Mouse (Mus musculus): ENCODE results near the gene Sema5b. TPM values are rescaled to one million over a fixed set of nuclear protein-coding genes. Genes with fewer than 3 reads are reported as not detected.

The Sema5b gene
- polyA plus RNA-seq, 1 experiment from 2014 or later = 26.2 TPM

- Histone ChIP-seq H3K4me3 (no peak overlapping the region), H3K27me3 (no peaks in the 10 kb centered on the region), H3K4me2 (no peak overlapping the region), H3K9ac (no peak overlapping the region), H3K36me3 (0 out of 2 replicates have a peak, but pooled peaks cover 7% of the 10 kb centered on the region), H3K27ac (peak overlapping the region; percentile 76), H3K4me1 (replicated peaks) (peaks cover 35% of the 10 kb centered on the region), H3K9me3 (no peaks in the 10 kb centered on the region)
- ATAC-seq (ENCODE audit: low FRiP score) = peak; percentile 30; the same call in 1 of the 2 replicates
- 58% methylated on average over 16 of the region's 16 CpGs for WGBS
Observed at GRCm38 (mm10) chr16:35625286-35626020, 84.5 kb downstream of the Sema5b start.

GRCm38 (mm10) chr16:35627992-35628607, 87.2 kb downstream of the Sema5b start:
- no peak overlapping the region for H3K27ac ChIP-seq
- no peaks in the 10 kb centered on the region for H3K27me3 ChIP-seq
- no peak overlapping the region for H3K9ac ChIP-seq
- H3K4me2 ChIP-seq = no peak overlapping the region
- peaks cover 46% of the 10 kb centered on the region for H3K4me1 ChIP-seq (replicated peaks)
- 0 out of 2 replicates have a peak, but pooled peaks cover 7% of the 10 kb centered on the region for H3K36me3 ChIP-seq
- no peaks in the 10 kb centered on the region for H3K9me3 ChIP-seq
- H3K4me3 ChIP-seq = no peak overlapping the region
- WGBS = 38% methylated on average over 10 of the region's 10 CpGs
- peak; percentile 41; the same call in 1 of the 2 replicates for ATAC-seq (ENCODE audit: low FRiP score)

DNA sequence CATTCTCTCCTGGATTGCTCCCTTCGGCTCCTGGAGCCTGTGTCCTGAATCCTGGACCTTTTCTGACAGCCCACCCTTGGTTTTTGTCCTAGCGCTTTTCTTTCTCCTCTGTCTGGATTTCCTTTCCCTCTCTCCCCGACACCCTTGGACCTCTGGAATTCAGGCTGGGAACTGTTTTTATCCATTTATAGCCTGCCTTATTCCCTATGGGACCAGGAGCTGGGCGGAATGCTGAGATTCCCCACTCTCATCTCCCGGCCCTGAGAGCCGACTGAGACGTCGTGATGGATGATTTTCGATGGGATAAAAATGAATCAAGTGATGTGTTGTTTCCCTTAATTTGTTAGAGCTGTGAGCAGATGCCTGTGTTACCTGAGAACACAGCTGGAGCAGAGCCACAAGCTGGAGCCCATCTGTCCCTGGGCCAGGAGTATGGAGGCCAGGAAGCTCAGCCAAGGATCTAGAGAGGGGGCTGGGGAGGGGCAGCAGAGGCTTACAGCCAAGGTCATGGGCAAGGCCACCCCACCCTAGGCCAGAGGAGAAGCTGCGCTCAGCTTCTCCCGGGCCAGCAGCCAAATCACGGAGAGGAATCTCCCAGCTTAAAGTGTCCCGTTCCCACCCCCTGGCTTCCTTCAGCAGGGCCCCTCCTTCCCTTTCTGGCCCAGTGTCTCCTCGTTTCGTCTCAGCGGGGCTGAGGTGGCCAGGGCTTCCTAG, 89.7 kb downstream of the Sema5b start:
- no peak overlapping the region; the same call in 1 of the 2 replicates for H3K9ac ChIP-seq
- H3K9me3 ChIP-seq = no peaks in the 10 kb centered on the region
- H3K4me2 ChIP-seq = no peak overlapping the region
- H3K4me3 ChIP-seq = no peak overlapping the region
- ATAC-seq (ENCODE audit: low FRiP score) = no peak
- peak overlapping the region; percentile 58 for H3K27ac ChIP-seq
- H3K4me1 ChIP-seq (replicated peaks) = peaks cover 25% of the 10 kb centered on the region
- 0 out of 2 replicates have a peak, but pooled peaks cover 7% of the 10 kb centered on the region for H3K36me3 ChIP-seq
- no peaks in the 10 kb centered on the region for H3K27me3 ChIP-seq
- WGBS = 62% methylated on average over 16 of the region's 16 CpGs

DNA sequence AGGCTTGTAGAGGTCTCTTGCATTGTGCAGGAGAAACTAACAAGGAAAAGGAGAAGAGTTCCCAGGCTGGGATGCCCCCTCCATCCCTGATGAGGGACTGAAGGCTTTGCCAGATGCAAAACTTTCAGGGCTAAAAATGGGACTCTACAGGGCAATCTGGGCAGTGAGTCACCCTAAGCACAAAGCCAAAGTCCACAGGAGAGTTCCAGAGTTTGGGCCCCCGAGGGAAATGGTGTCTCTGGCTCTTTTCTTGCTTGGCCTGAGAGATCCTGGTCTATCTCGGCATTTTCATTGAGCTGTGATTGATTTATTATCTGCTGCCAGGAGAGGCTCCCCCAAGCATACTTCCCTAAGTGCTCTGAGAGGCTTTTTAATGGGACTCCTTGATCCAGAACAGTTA, 92.1 kb downstream of the Sema5b start:
- Histone ChIP-seq H3K4me2 (no peak overlapping the region), H3K4me3 (no peak overlapping the region), H3K4me1 (replicated peaks) (peaks cover 16% of the 10 kb centered on the region), H3K36me3 (peaks cover 9% of the 10 kb centered on the region; the same call in 1 of the 2 replicates), H3K27me3 (no peaks in the 10 kb centered on the region), H3K9ac (no peak overlapping the region), H3K9me3 (no peaks in the 10 kb centered on the region), H3K27ac (no peak overlapping the region)
- WGBS = 49% methylated on average over 2 of the region's 2 CpGs
- ATAC-seq (ENCODE audit: low FRiP score) = no peak

GRCm38 (mm10) chr16:35634971-35635370, 94.0 kb downstream of the Sema5b start:
- WGBS = 46% methylated on average over 4 of the region's 4 CpGs

GRCm38 (mm10) chr16:35639505-35639904, 98.6 kb downstream of the Sema5b start:
- no peak for ATAC-seq (ENCODE audit: low FRiP score)
- Histone ChIP-seq H3K27me3 (no peaks in the 10 kb centered on the region), H3K36me3 (peaks cover 6% of the 10 kb centered on the region; the same call in 1 of the 2 replicates), H3K4me3 (no peak overlapping the region), H3K4me1 (replicated peaks) (no peaks in the 10 kb centered on the region), H3K9ac (no peak overlapping the region), H3K4me2 (no peak overlapping the region), H3K9me3 (no peaks in the 10 kb centered on the region), H3K27ac (no peak overlapping the region)
- 85% methylated on average over 3 of the region's 3 CpGs for WGBS

More at GRCm38 (mm10) chr16:35634971-35635370, 94.0 kb downstream of the Sema5b start:
- Histone ChIP-seq H3K27ac (no peak overlapping the region), H3K4me1 (replicated peaks) (peaks cover 16% of the 10 kb centered on the region), H3K27me3 (no peaks in the 10 kb centered on the region), H3K4me2 (no peak overlapping the region), H3K9me3 (no peaks in the 10 kb centered on the region), H3K9ac (no peak overlapping the region), H3K36me3 (peaks cover 6% of the 10 kb centered on the region; the same call in 1 of the 2 replicates), H3K4me3 (no peak overlapping the region)
- no peak for ATAC-seq (ENCODE audit: low FRiP score)

DNA sequence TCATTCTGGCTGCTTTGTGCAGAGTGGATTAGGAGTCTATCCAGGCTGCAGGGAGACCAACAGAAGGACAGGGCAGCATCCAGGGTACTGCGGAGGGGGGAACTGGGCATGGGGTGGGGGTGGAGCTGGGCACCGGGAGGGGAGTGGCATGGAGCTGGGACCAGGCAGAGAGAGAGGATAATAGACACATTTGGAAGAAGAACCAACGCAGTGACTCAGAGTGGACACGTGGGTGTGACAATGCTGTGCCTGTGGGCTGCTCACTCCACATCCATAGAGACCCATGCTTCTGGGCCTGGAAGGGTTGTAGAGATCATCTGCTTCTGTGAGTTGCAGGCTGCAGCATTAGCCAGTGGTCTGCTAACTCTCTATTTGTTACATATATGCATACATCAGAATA, 107.9 kb downstream of the Sema5b start:
- H3K36me3 ChIP-seq = peaks cover 23% of the 10 kb centered on the region
- no peaks in the 10 kb centered on the region for H3K27me3 ChIP-seq
- ATAC-seq (ENCODE audit: low FRiP score) = no peak
- H3K4me2 ChIP-seq = no peak overlapping the region
- H3K9ac ChIP-seq = no peak overlapping the region
- WGBS = 77% methylated on average over 4 of the region's 4 CpGs
- H3K4me1 ChIP-seq (replicated peaks) = 0 out of 2 replicates have a peak, but pooled peaks cover 4% of the 10 kb centered on the region
- no peak overlapping the region for H3K27ac ChIP-seq
- no peaks in the 10 kb centered on the region for H3K9me3 ChIP-seq
- no peak overlapping the region for H3K4me3 ChIP-seq

DNA sequence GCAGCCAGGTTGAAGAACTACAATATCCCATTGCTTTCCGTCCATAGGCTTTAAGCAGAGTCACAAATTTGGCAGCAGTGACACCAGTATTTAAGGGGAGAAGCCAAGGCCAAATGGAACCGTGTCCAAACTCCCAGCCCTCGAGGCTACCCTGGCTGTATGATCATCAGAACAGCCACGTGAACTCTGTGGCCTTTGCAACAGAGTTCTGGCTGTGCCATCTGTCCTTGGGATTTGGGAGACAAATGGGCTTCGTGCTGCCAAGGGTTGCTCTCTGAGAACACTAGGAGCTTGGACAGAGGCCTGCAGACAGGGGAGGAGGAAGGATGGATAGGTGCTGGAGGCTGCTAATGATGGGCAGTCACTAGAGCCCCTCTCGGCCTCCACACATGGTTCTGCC, 111.3 kb downstream of the Sema5b start:
- Histone ChIP-seq H3K4me3 (no peak overlapping the region), H3K9ac (no peak overlapping the region), H3K4me1 (replicated peaks) (0 out of 2 replicates have a peak, but pooled peaks cover 4% of the 10 kb centered on the region), H3K36me3 (peaks cover 6% of the 10 kb centered on the region; the same call in 1 of the 2 replicates), H3K4me2 (no peak overlapping the region), H3K27ac (no peak overlapping the region), H3K9me3 (no peaks in the 10 kb centered on the region), H3K27me3 (no peaks in the 10 kb centered on the region)
- no peak for ATAC-seq (ENCODE audit: low FRiP score)
- WGBS = 62% methylated on average over 6 of the region's 6 CpGs

GRCm38 (mm10) chr16:35652706-35653105, 111.8 kb downstream of the Sema5b start:
- Histone ChIP-seq H3K27ac (no peak overlapping the region), H3K4me3 (no peak overlapping the region), H3K9ac (no peak overlapping the region), H3K36me3 (0 out of 2 replicates have a peak, but pooled peaks cover 1% of the 10 kb centered on the region), H3K27me3 (no peaks in the 10 kb centered on the region), H3K9me3 (no peaks in the 10 kb centered on the region), H3K4me1 (replicated peaks) (0 out of 2 replicates have a peak, but pooled peaks cover 4% of the 10 kb centered on the region), H3K4me2 (no peak overlapping the region)
- 90% methylated on average over 3 of the region's 3 CpGs for WGBS
- ATAC-seq (ENCODE audit: low FRiP score) = no peak

GRCm38 (mm10) chr16:35653951-35654350, 113.0 kb downstream of the Sema5b start:
- Histone ChIP-seq H3K4me3 (no peak overlapping the region), H3K36me3 (no peaks in the 10 kb centered on the region), H3K4me2 (no peak overlapping the region), H3K27ac (no peak overlapping the region), H3K9ac (no peak overlapping the region), H3K9me3 (no peaks in the 10 kb centered on the region), H3K4me1 (replicated peaks) (0 out of 2 replicates have a peak, but pooled peaks cover 4% of the 10 kb centered on the region), H3K27me3 (no peaks in the 10 kb centered on the region)
- ATAC-seq (ENCODE audit: low FRiP score) = no peak
- 94% methylated on average over 5 of the region's 5 CpGs for WGBS

DNA sequence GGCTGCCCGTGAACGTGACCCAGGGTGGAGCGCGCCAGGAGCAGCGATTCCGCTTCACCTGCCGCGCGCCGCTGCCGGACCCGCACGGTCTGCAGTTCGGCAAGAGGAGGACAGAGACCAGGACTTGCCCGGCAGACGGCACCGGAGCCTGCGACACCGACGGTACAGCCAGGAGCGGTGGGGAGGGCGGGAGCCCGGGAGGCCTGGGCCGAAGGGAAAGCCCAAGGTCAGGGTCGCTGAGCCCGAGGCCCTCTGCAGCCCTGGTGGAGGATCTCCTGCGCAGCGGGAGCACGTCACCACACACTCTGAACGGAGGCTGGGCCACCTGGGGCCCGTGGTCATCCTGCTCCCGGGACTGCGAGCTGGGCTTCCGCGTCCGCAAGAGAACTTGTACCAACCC, 119.3 kb downstream of the Sema5b start:
- H3K4me2 ChIP-seq = peak overlapping the region; percentile 49
- peaks cover 37% of the 10 kb centered on the region for H3K36me3 ChIP-seq
- 26% methylated on average over 36 of the region's 36 CpGs for WGBS

More for the DNA sequence above, 119.3 kb downstream of the Sema5b start:
- Histone ChIP-seq H3K27ac (no peak overlapping the region), H3K9ac (peak overlapping the region; percentile 40), H3K4me3 (peak overlapping the region; percentile 26), H3K4me1 (replicated peaks) (peaks cover 8% of the 10 kb centered on the region), H3K9me3 (no peaks in the 10 kb centered on the region; the same call in 1 of the 2 replicates), H3K27me3 (peaks cover 14% of the 10 kb centered on the region; the same call in 1 of the 2 replicates)
- no peak for ATAC-seq (ENCODE audit: low FRiP score)
